Mouse (Mus musculus): ENCODE measurements around the gene Olfr1271. TPM values are rescaled to one million over a fixed set of nuclear protein-coding genes. Genes with fewer than 3 reads are reported as not detected.
"Not testable (repeated sequence)": the region's sequence is repeated elsewhere in the genome, so short reads cannot be mapped to it uniquely, and the experiment has no call there.

The Olfr1271 gene
- not detected for total RNA-seq (2021)
- long read RNA-seq, experiment 1 = 0 reads
- long read RNA-seq, experiment 2 = 0 reads

GRCm38 (mm10) chr2:90270932-90271331, at the start of gene Olfr1271:
Olfr1271 (minus strand) TSS chr2:90271032.
- DNase-seq (ENCODE audit: low spot score in 2 of 2) = no peak
- intact Hi-C loops (cut with DNase I) = no loop called here

GRCm38 (mm10) chr2:90292741-90293140, 21.9 kb upstream of the Olfr1271 start, which contains the start of gene Olfr1272:
Olfr1272 (minus strand) TSS chr2:90292841.
- DNase-seq (ENCODE audit: low spot score in 2 of 2) = no peak
- intact Hi-C loops (cut with DNase I) = no loop called here

- intact Hi-C loops (cut with DNase I) = no loop called here
- DNase-seq (ENCODE audit: low spot score in 2 of 2) = no peak
These were observed 13.3 kb downstream of the Olfr1271 start, which contains the start of gene Olfr142 for GRCm38 (mm10) chr2:90257492-90257891. Olfr142 (minus strand) TSS chr2:90257592.

- intact Hi-C loops (cut with DNase I); DNase-seq (ENCODE audit: low spot score in 2 of 2): not testable (repeated sequence)
These were observed 46.4 kb downstream of the Olfr1271 start, which contains the start of gene Olfr1506 for GRCm38 (mm10) chr2:90224393-90224792. Olfr1506 (minus strand) TSS chr2:90224493.

Other genes with a start within 250 kb of the Olfr1271 start
- gene Olfr1264, start 245.5 kb downstream of the Olfr1271 start, total RNA-seq (2021) = not detected
- gene Olfr1265, start 235.7 kb downstream of the Olfr1271 start, total RNA-seq (2021) = not detected
- not detected for gene Olfr140, start 207.4 kb downstream of the Olfr1271 start, total RNA-seq (2021)
- gene Olfr1269, start 149.6 kb downstream of the Olfr1271 start, total RNA-seq (2021) = not detected
- gene Olfr32, start 128.7 kb downstream of the Olfr1271 start, total RNA-seq (2021) = not detected
- not detected for gene Olfr1270, start 117.9 kb downstream of the Olfr1271 start, total RNA-seq (2021)
- gene Olfr1506, start 46.5 kb downstream of the Olfr1271 start, total RNA-seq (2021) = not detected
- gene Olfr142, start 13.4 kb downstream of the Olfr1271 start, total RNA-seq (2021) = not detected
- not detected for gene Olfr1272, start 21.8 kb upstream of the Olfr1271 start, total RNA-seq (2021)
- under 1 TPM in 1 of 2 experiments, not detected in 1; 0.15 TPM for gene Gm13769, start 51.2 kb upstream of the Olfr1271 start, total RNA-seq (2021)
- gene Olfr1274-ps, start 127.7 kb upstream of the Olfr1271 start, total RNA-seq (2021) = not detected